In the genomic region with DNA sequence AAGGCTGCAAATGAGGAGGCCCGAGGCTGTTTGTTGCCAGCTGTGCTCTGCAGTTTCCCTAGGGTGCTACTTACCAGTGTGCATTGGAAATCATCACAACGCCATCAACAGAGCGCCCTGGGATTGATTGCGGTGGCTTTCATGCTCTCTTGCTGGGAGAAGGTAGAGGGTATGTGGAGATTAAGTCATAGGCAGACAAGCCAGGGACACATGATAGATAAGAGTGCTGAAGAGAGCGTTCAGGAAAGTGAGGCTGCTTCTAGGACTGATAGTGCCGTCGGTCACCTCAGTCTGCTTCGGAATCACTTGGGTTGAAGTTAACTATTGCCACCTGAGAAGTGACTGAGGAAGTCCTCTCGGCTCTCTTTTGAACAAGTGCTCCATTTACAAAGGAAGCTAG, we compare ENCODE assay signal across 12 mouse cellular contexts.
"Had no signal": no experiment of that assay in that cellular context is flagged by ENCODE, and none has a peak within 500 bp of the region (broad histone marks: within the 10 kb centered on the region; RNA-seq: fewer than 3 reads in every experiment).

No protein-coding gene starts in this region.

- H3K27me3 ChIP-seq: kidney, embryonic 15.5 days; limb, embryonic 12.5 days; midbrain, embryonic 15.5 days; neural tube, embryonic 12.5 days had no signal

- H3K27ac ChIP-seq: kidney, embryonic 15.5 days; limb, embryonic 12.5 days; midbrain, embryonic 15.5 days; neural tube, embryonic 12.5 days; stomach, postnatal 0 days had no signal

- ATAC-seq: intestine, embryonic 16.5 days; midbrain, embryonic 15.5 days had no signal

- H3K4me2 ChIP-seq: kidney, embryonic 15.5 days; limb, embryonic 12.5 days; midbrain, embryonic 11.5 days; midbrain, embryonic 15.5 days; neural tube, embryonic 12.5 days had no signal

- H3K9me3 ChIP-seq: kidney, embryonic 15.5 days; limb, embryonic 12.5 days; midbrain, embryonic 15.5 days; neural tube, embryonic 12.5 days had no signal

- H3K9ac ChIP-seq: kidney, embryonic 15.5 days; limb, embryonic 12.5 days; midbrain, embryonic 15.5 days; neural tube, embryonic 12.5 days had no signal

- H3K36me3 ChIP-seq: midbrain, embryonic 15.5 days had no signal

- H3K4me1 ChIP-seq: kidney, embryonic 15.5 days; limb, embryonic 12.5 days; neural tube, embryonic 12.5 days had no signal

- H3K4me3 ChIP-seq: kidney, embryonic 15.5 days; limb, embryonic 12.5 days; midbrain, embryonic 15.5 days; neural tube, embryonic 12.5 days had no signal

- DNase-seq: kidney, adult 2 months; kidney, postnatal 14 days; lung, postnatal 36 days; thymus, adult 18-20 months; thymus, postnatal 14 days had no signal
